Comparison of ENCODE assay signal across 8 mouse cellular contexts in genomic region chr3:123386157-123386780, GRCm38 (mm10). TPM values are rescaled to one million over a fixed set of nuclear protein-coding genes. Genes with fewer than 3 reads are reported as not detected.
DNase-seq lines count a peak whose midpoint lies in the region; ATAC-seq and TF ChIP-seq lines count a peak whose summit lies in the region.
"Not testable (repeated sequence)": the region's sequence is repeated elsewhere in the genome, so short reads cannot be mapped to it uniquely, and the experiment has no call there.

No protein-coding gene starts in this region.

- not testable (repeated sequence) for H3K27me3 ChIP-seq in MEL (ENCODE audit: control insufficient read depth in 1 of 2, insufficient read depth in 2 of 2, low read length in 2 of 2); embryonic facial prominence, embryonic 12.5 days; kidney, embryonic 16.5 days (ENCODE audit: insufficient read depth, low read length); liver, embryonic 15.5 days; midbrain, embryonic 13.5 days; stomach, embryonic 14.5 days (ENCODE audit: control insufficient read depth, insufficient read depth, low read length)
- peaks cover 12% of the 10 kb centered on the region; the same call in 1 of the 2 replicates for H3K27me3 ChIP-seq in hindbrain, embryonic 13.5 days

- H3K9me3 ChIP-seq in MEL (replicated peaks; ENCODE audit: insufficient read depth, low read length); embryonic facial prominence, embryonic 12.5 days; hindbrain, embryonic 13.5 days; kidney, embryonic 16.5 days (ENCODE audit: low read length); liver, embryonic 15.5 days (replicated peaks); midbrain, embryonic 13.5 days; stomach, embryonic 14.5 days (ENCODE audit: control insufficient read depth, low read depth, low read length): not testable (repeated sequence)

- H3K4me3 ChIP-seq in MEL (ENCODE audit: control insufficient read depth in 1 of 2, insufficient read depth in 1 of 2, low read depth in 2 of 2, low read length in 2 of 2) = peak overlapping the region; percentile 76 to 94
- peak overlapping the region; percentile 73 for H3K4me3 ChIP-seq in embryonic facial prominence, embryonic 12.5 days
- H3K4me3 ChIP-seq in hindbrain, embryonic 13.5 days = peak overlapping the region; percentile 53
- H3K4me3 ChIP-seq in kidney, embryonic 16.5 days (ENCODE audit: low read length) = peak overlapping the region; percentile 87
- H3K4me3 ChIP-seq in liver, embryonic 15.5 days (replicated peaks) = peak overlapping the region; percentile 85
- H3K4me3 ChIP-seq in midbrain, embryonic 13.5 days (replicated peaks) = peak overlapping the region; percentile 53
- H3K4me3 ChIP-seq in stomach, embryonic 14.5 days (ENCODE audit: low read depth, low read length) = peak overlapping the region; percentile 66

- TF ChIP-seq POLR2A in MEL (IDR thresholded peaks at IDR 0.05; ENCODE audit: control insufficient read depth in 1 of 2, insufficient read depth in 1 of 2, low read depth in 1 of 2, low read length in 2 of 2, poor library complexity in 1 of 2) = not testable (repeated sequence)

- DNase-seq in MEL (ENCODE audit: low read depth, low spot score) = not testable (repeated sequence)

- peak overlapping the region; percentile 54 for H3K27ac ChIP-seq in MEL (ENCODE audit: control insufficient read depth, low read depth, low read length)
- H3K27ac ChIP-seq in embryonic facial prominence, embryonic 12.5 days = peak overlapping the region; percentile 85
- peak overlapping the region; percentile 85 for H3K27ac ChIP-seq in hindbrain, embryonic 13.5 days
- H3K27ac ChIP-seq in kidney, embryonic 16.5 days (ENCODE audit: low read length) = peak overlapping the region; percentile 97
- H3K27ac ChIP-seq in liver, embryonic 15.5 days (replicated peaks) = peak overlapping the region; percentile 90
- peak overlapping the region; percentile 63 for H3K27ac ChIP-seq in midbrain, embryonic 13.5 days
- H3K27ac ChIP-seq in stomach, embryonic 14.5 days (ENCODE audit: low read length) = peak overlapping the region; percentile 79

- peak overlapping the region; percentile 50 for H3K4me2 ChIP-seq in embryonic facial prominence, embryonic 12.5 days (replicated peaks)
- peak overlapping the region; percentile 54 for H3K4me2 ChIP-seq in hindbrain, embryonic 13.5 days
- H3K4me2 ChIP-seq in kidney, embryonic 16.5 days (replicated peaks; ENCODE audit: low read depth, low read length) = peak overlapping the region; percentile 64
- peak overlapping the region; percentile 84 for H3K4me2 ChIP-seq in liver, embryonic 15.5 days
- H3K4me2 ChIP-seq in midbrain, embryonic 13.5 days (replicated peaks) = peak overlapping the region; percentile 56
- H3K4me2 ChIP-seq in stomach, embryonic 14.5 days (replicated peaks; ENCODE audit: low read depth, low read length) = peak overlapping the region; percentile 49

- TF ChIP-seq CTCF in MEL (IDR thresholded peaks at IDR 0.05 in 2 of 3, conservative IDR thresholded peaks at IDR 0.05 in 1 of 3; ENCODE audit: control insufficient read depth in 1 of 3, insufficient read depth in 1 of 3, low read depth in 2 of 3, low read length in 3 of 3, poor library complexity in 1 of 3, severe bottlenecking in 1 of 3) = not testable (repeated sequence)

- H3K4me1 ChIP-seq in MEL (ENCODE audit: control insufficient read depth in 1 of 2, insufficient read depth in 2 of 2, low read length in 2 of 2) = not testable (repeated sequence)
- H3K4me1 ChIP-seq in embryonic facial prominence, embryonic 12.5 days = peaks cover 12% of the 10 kb centered on the region
- H3K4me1 ChIP-seq in hindbrain, embryonic 13.5 days (replicated peaks) = peaks cover 21% of the 10 kb centered on the region
- H3K4me1 ChIP-seq in kidney, embryonic 16.5 days (ENCODE audit: insufficient read depth, low read length) = peaks cover 13% of the 10 kb centered on the region
- peaks cover 13% of the 10 kb centered on the region for H3K4me1 ChIP-seq in liver, embryonic 15.5 days (replicated peaks)
- H3K4me1 ChIP-seq in midbrain, embryonic 13.5 days (replicated peaks) = peaks cover 16% of the 10 kb centered on the region
- H3K4me1 ChIP-seq in stomach, embryonic 14.5 days (ENCODE audit: control insufficient read depth, insufficient read depth, low read length) = peaks cover 11% of the 10 kb centered on the region; the same call in 1 of the 2 replicates

- TF ChIP-seq EP300 in MEL (IDR thresholded peaks at IDR 0.05; ENCODE audit: low read depth in 1 of 2, low read length in 2 of 2) = not testable (repeated sequence)

- H3K79me2 ChIP-seq in MEL (ENCODE audit: control insufficient read depth, insufficient read depth, low read length, poor library complexity) = peaks cover 20% of the 10 kb centered on the region

- ATAC-seq in embryonic facial prominence, embryonic 12.5 days (ENCODE audit: insufficient number of reproducible peaks, insufficient read depth, low FRiP score, low TSS enrichment) = 0 out of 2 replicates have a peak, but pooled peaks have one; percentile 61
- ATAC-seq in frontal cortex, adult (ENCODE audit: low TSS enrichment) = peak; percentile 69
- peak; percentile 85 for ATAC-seq in hindbrain, embryonic 13.5 days (ENCODE audit: low FRiP score)
- ATAC-seq in kidney, embryonic 16.5 days (ENCODE audit: low FRiP score, low TSS enrichment) = peak; percentile 70
- peak; percentile 64 for ATAC-seq in liver, embryonic 15.5 days (ENCODE audit: insufficient read depth)
- peak; percentile 85 for ATAC-seq in midbrain, embryonic 13.5 days
- ATAC-seq in stomach, embryonic 14.5 days (ENCODE audit: insufficient number of reproducible peaks, insufficient read depth, low FRiP score, low read depth) = peak; percentile 78

- peaks cover 2 to 12% of the 10 kb centered on the region in 2 experiments; a peak in 3 of 4 replicates for H3K36me3 ChIP-seq in MEL (ENCODE audit: control insufficient read depth in 1 of 2, insufficient read depth in 2 of 2, low read length in 2 of 2)
- not testable (repeated sequence) for H3K36me3 ChIP-seq in embryonic facial prominence, embryonic 12.5 days; hindbrain, embryonic 13.5 days; kidney, embryonic 16.5 days (ENCODE audit: insufficient read depth, low read length); liver, embryonic 15.5 days (replicated peaks); midbrain, embryonic 13.5 days; stomach, embryonic 14.5 days (ENCODE audit: control insufficient read depth, insufficient read depth, low read length)

- H3K9ac ChIP-seq in MEL (ENCODE audit: control insufficient read depth, low read depth, low read length, poor library complexity, severe bottlenecking) = peak overlapping the region; percentile 78
- H3K9ac ChIP-seq in embryonic facial prominence, embryonic 12.5 days = 0 out of 2 replicates have a peak overlapping the region, but pooled peaks have one; percentile 44
- peak overlapping the region; percentile 75 for H3K9ac ChIP-seq in hindbrain, embryonic 13.5 days
- H3K9ac ChIP-seq in kidney, embryonic 16.5 days (replicated peaks; ENCODE audit: low read length) = peak overlapping the region; percentile 78
- peak overlapping the region; percentile 78 for H3K9ac ChIP-seq in liver, embryonic 15.5 days
- H3K9ac ChIP-seq in midbrain, embryonic 13.5 days (replicated peaks) = peak overlapping the region; percentile 42
- peak overlapping the region; percentile 45; the same call in 1 of the 2 replicates for H3K9ac ChIP-seq in stomach, embryonic 14.5 days (replicated peaks; ENCODE audit: low read depth, low read length)

- 17% methylated on average over 12 of the region's 12 CpGs for WGBS in embryonic facial prominence, embryonic 12.5 days
- WGBS in hindbrain, embryonic 13.5 days = 17% methylated on average over 12 of the region's 12 CpGs
- 19% methylated on average over 12 of the region's 12 CpGs for WGBS in kidney, embryonic 16.5 days
- WGBS in liver, embryonic 15.5 days (ENCODE audit: insufficient replicate concordance) = 17% methylated on average over 12 of the region's 12 CpGs
- 16% methylated on average over 12 of the region's 12 CpGs for WGBS in midbrain, embryonic 13.5 days
- WGBS in stomach, embryonic 14.5 days = 16% methylated on average over 12 of the region's 12 CpGs

- TF ChIP-seq RAD21 in MEL (IDR thresholded peaks at IDR 0.05; ENCODE audit: low read depth, low read length) = not testable (repeated sequence)

TF ChIP-seq in MEL, 35 proteins besides CTCF, POLR2A, EP300 and RAD21:
- peak; percentile 82 for TF ChIP-seq ZNF384 (IDR thresholded peaks at IDR 0.05; ENCODE audit: low read depth, low read length)

RNA-seq across cellular contexts. Expression of gene Mettl14, which starts 0.4 kb away (rescaled TPM):
- total RNA-seq in MEL (2012; rRNA removed) = 8.5 and 9.0 TPM in 2 replicates
- 10 to 100 TPM in 1 of 2 experiments, not detected in 1; 18.8 TPM for polyA plus RNA-seq in MEL (2012; ENCODE audit: insufficient read depth in 1 of 2, insufficient read length in 2 of 2, low read depth in 1 of 2, low replicate concordance in 2 of 2, missing spikeins in 1 of 2)
- 33.8 and 35.9 TPM in 2 replicates for polyA plus RNA-seq in embryonic facial prominence, embryonic 12.5 days (2016; fragmentation: Nextera tagmentation; extraction: Ambion mirVana)
- 24.0 and 25.0 TPM in 2 replicates for polyA plus RNA-seq in hindbrain, embryonic 13.5 days (2015; fragmentation: Nextera tagmentation; extraction: Ambion mirVana)
- polyA plus RNA-seq in kidney, embryonic 16.5 days (2015; fragmentation: Nextera tagmentation; extraction: Ambion mirVana) = 29.5 and 30.7 TPM in 2 replicates
- polyA plus RNA-seq in liver, embryonic 15.5 days (2015; fragmentation: Nextera tagmentation; extraction: Ambion mirVana) = 6.4 and 7.1 TPM in 2 replicates
- polyA plus RNA-seq in midbrain, embryonic 13.5 days (2015; fragmentation: Nextera tagmentation; extraction: Ambion mirVana) = 28.3 and 29.5 TPM in 2 replicates
- polyA plus RNA-seq in stomach, embryonic 14.5 days (2014; fragmentation: Nextera tagmentation; extraction: Ambion mirVana) = 21.3 and 22.0 TPM in 2 replicates
